Mouse (Mus musculus) layer of hippocampus, adult 6 months (tissue): ENCODE measurements around the gene Ptges3. TPM values are rescaled to one million over a fixed set of nuclear protein-coding genes. Genes with fewer than 3 reads are reported as not detected.

Experiments used
- long read RNA-seq, 2 experiments: library from polyadenylated mRNA; unstranded; transcript quantifications; one replicate each; pipeline ENCODE4 v2.0.0; 2019 to 2020
- microRNA-seq: library from miRNA; unstranded; fragments of <30 nt; microRNA quantifications from one replicate; pipeline ENCODE4 v1.2.0, GENCODE M21; 2020
- polyA plus RNA-seq: library from polyadenylated mRNA; unstranded; fragments of <200 nt; fragmentation: Nextera tagmentation; gene quantifications from 2 replicates; pipeline ENCODE4 v1.2.3, GENCODE M21; 2021

Gene Ptges3
- polyA plus RNA-seq, result 201 and 217 TPM in 2 replicates
- long read RNA-seq, experiment 1, transcript Ptges3-201 (8 exons, 2,000 nt), result major isoform, 341 of 434 reads
- long read RNA-seq, experiment 1, partial matches to known transcripts, result 75 of 434 reads
- long read RNA-seq, experiment 1, other reads (novel, unspliced or antisense), result 17 of 434 reads
- long read RNA-seq, experiment 2, transcript Ptges3-201 (8 exons, 2,000 nt), result major isoform, 842 of 884 reads
- long read RNA-seq, experiment 2, partial matches to known transcripts, result 7 of 884 reads
- long read RNA-seq, experiment 2, other reads (novel, unspliced or antisense), result 33 of 884 reads

DNA sequence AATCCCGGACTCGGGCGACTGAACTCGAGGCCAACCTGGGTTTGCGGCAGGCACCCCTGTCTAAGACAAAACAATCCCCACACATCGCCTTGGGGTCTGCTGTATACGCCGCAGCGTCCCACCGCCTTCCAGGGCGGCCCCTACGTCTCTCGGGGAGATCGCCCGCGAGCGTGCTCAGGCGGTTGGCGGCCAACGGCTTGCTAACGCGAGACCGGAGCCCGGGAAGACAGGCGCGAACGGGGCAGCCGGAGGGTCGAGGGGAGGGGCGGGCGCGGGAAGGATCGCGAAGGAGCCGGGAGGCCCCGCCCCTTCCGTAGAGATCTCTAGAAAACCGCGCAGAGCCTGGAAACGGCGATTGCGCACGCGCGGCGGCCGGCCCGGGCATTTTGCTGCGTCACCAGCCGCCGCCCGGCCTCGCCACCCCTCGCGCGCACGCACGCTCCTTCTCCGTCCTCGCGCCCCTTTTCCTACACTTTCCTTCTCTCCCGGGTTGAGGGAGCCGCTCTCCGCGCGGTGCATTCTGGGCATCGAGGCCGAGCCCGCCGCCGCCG is at the start of gene Ptges3:
Gene Ptges3, plus strand, starts transcription at position 354 of the 551 bp plus-strand sequence.

DNA sequence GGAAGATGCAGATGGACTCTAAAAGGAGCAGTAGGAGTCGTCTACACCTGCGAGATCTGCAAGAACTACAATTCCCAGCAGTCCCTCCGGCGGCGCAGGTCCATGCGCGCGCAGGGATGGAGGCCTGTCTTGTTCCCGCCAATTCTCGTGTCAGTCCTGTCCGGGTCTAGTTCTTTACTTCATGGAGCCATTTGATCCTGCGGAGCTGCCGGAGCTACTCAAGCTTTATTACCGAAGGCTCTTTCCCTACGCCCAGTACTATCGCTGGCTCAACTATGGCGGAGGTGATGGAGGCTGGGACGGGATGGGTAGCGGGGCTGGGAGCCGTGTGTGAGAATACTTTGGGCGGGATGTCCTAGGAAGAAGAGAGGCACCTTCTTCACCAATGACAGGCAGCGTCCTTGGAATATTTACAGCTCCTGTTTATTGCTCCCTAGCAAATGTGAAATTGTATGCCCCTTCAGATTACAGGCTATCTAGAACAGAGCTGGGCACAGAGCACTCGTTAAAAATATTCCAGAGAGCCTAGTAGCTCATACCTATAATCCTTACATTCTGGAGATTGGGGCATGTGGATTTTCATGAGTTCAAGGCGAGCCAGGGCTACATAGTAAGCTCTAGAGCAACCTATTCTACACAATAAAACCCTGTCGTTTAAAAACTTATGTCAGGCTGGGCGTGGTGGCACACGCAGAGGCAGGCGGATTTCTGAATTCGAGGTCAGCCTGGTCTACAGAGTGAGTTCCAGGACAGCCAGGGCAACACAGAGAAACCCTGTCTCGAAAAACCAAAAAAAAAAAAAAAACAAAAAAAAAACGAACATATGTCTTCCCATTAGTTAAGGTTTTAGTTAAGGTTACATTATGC is 43.5 kb upstream of the Ptges3 start, which contains the start of gene Prim1:
Gene Prim1, plus strand, starts transcription at position 101 of the 867 bp plus-strand sequence.

DNA sequence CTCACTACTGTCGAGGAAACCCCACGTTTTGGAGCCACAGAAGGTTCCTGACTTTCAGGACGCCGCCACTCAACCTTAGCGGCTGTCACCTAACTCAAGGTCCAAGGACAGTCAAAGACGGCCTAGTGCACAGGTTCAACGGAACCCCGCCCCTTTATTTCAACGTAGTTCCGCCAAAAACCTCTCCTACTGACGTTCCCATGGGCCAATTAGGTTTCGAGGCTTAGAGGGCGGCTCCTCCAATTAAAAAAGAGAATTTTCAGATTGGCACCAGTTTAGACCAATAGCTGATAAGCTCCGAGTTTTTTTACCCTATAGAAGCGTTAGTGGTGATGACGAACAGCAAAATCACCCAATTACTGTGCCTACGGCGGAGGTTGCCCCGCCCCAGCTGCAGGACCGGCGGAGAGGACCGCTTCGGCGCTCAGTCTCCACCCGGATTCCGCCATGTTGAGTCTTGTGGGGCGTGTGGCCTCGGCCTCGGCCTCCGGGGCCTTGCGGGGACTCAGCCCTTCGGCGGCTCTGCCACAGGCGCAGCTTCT is 24.2 kb downstream of the Ptges3 start, which contains the start of gene Atp5b:
Gene Atp5b, plus strand, starts transcription at position 394 of the 542 bp plus-strand sequence.

DNA sequence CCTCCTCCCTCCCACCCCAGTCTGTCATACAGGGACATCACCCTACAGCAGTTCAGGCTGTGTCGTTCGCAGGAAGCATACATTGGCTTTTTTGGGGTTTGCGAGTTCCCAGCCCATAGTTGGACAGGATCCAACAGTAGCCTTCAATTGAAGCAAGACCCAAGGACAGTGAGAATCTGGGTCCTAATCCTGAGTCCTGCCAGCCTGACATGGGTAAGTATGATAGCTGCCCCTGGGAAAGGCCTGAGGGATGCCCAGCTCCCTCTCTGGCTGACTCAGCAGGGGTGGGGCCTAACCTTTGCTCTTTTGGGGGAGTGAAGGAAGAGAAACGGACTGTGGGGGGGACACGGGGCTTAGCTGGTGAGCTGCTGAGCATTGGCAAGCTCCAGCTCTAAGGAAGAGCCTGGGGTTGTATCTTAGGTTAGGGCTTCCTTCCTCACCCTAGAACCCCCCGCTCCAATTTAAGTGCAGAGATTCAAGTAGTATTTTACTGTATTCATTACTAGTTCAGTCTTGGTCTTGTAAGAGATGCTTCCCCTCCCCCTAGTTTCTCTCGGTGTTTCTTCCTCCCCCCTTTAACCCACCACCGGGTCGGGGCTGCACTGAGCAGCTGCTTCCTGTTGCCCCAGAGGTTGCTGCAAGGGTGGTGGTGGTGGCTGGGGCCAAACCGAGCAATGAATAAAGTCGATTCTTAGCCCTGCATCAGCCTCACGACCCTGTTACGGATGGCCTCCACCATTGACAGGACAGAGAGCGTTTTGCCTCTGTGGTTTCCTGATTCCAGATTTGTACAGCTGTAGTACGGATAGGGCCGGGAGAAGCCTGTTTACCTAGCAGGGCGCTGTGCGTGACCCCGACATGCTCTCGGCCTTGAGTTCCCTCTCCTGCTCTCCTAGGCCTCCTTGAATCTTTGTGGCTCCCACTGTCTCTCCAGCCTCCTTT is 33.1 kb downstream of the Ptges3 start, which contains the start of gene Baz2a:
Gene Baz2a, plus strand, starts transcription at position 14 of the 942 bp plus-strand sequence.

Small RNA genes lying within 50 kb of the gene (microRNA-seq; reads per million reads assigned to microRNA genes)
- gene Mir677, result 5.4 reads per million, percentile 19 among the genes with 10 or more reads in this experiment

Other genes with a start within 250 kb of the Ptges3 start
- gene Rdh19, start 209.0 kb upstream of the Ptges3 start, polyA plus RNA-seq, result not detected in 2 replicates
- not detected in 2 replicates for gene Rdh16f2, start 192.5 kb upstream of the Ptges3 start, polyA plus RNA-seq
- not detected in 2 replicates for gene Rdh7, start 170.1 kb upstream of the Ptges3 start, polyA plus RNA-seq
- not detected in 2 replicates for gene Sdr9c7, start 160.4 kb upstream of the Ptges3 start, polyA plus RNA-seq
- gene Hsd17b6, start 51.3 kb upstream of the Ptges3 start, polyA plus RNA-seq, result not detected in 2 replicates
- 7.8 and 8.5 TPM in 2 replicates for gene Prim1, start 43.8 kb upstream of the Ptges3 start, polyA plus RNA-seq
- 846 and 866 TPM in 2 replicates for gene Naca, start 23.4 kb upstream of the Ptges3 start, polyA plus RNA-seq
- 1,647 and 1,721 TPM in 2 replicates for gene Atp5b, start 24.3 kb downstream of the Ptges3 start, polyA plus RNA-seq
- gene Baz2a, start 32.6 kb downstream of the Ptges3 start, polyA plus RNA-seq, result 4.0 and 4.7 TPM in 2 replicates
- gene Rbms2, start 121.3 kb downstream of the Ptges3 start, polyA plus RNA-seq, result 2.6 and 2.7 TPM in 2 replicates
- 10.9 and 11.5 TPM in 2 replicates for gene Gls2, start 135.5 kb downstream of the Ptges3 start, polyA plus RNA-seq
- gene Spryd4, start 152.9 kb downstream of the Ptges3 start, polyA plus RNA-seq, result 10.2 and 11.8 TPM in 2 replicates
- gene Mip, start 166.9 kb downstream of the Ptges3 start, polyA plus RNA-seq, result not detected in 2 replicates
- 2.3 and 4.9 TPM in 2 replicates for gene Timeless, start 173.1 kb downstream of the Ptges3 start, polyA plus RNA-seq
- not detected in 2 replicates for gene Apon, start 195.1 kb downstream of the Ptges3 start, polyA plus RNA-seq
- gene Apof, start 209.7 kb downstream of the Ptges3 start, polyA plus RNA-seq, result 0.11 TPM in 1 of 2 replicates, not detected in the other
- gene Stat2, start 211.6 kb downstream of the Ptges3 start, polyA plus RNA-seq, result 4.5 and 5.5 TPM in 2 replicates
- gene Il23a, start 239.8 kb downstream of the Ptges3 start, polyA plus RNA-seq, result not detected in 2 replicates
- gene Pan2, start 244.4 kb downstream of the Ptges3 start, polyA plus RNA-seq, result 2.6 and 2.7 TPM in 2 replicates